Mouse (Mus musculus): ENCODE results near the gene Creld1. TPM values are rescaled to one million over a fixed set of nuclear protein-coding genes. Genes with fewer than 3 reads are reported as not detected.
A peak's percentile ranks its signal among the peaks of the same experiment; 100 is the strongest.

Creld1 gene
- total and polyA plus RNA-seq, 2 experiments from 2014 or later, result 27.1 to 27.5 TPM

- H3K9ac ChIP-seq (replicated peaks; ENCODE audit: low read depth, low read length), result no peak within 1 kb of the TSS
- no peak for ATAC-seq (ENCODE audit: insufficient read depth, low read depth)
- no peak for TF ChIP-seq CTCF (IDR thresholded peaks at IDR 0.05; ENCODE audit: low read depth)
- no peak for TF ChIP-seq EP300 (IDR thresholded peaks at IDR 0.05; ENCODE audit: low read depth)
- H3K4me3 ChIP-seq (ENCODE audit: low read depth, low read length), result no peak within 1 kb of the TSS
- no peaks in the 10 kb centered on the region for H3K4me1 ChIP-seq (ENCODE audit: control insufficient read depth, insufficient read depth)
- H3K9me3 ChIP-seq (replicated peaks; ENCODE audit: control insufficient read depth, low read length), result no peaks in the 10 kb centered on the region
- H3K4me2 ChIP-seq (ENCODE audit: low read depth, low read length), result no peak within 1 kb of the TSS
- no peaks in the 10 kb centered on the region for H3K27me3 ChIP-seq (ENCODE audit: control insufficient read depth, insufficient read depth, low read length)
- DNase-seq (ENCODE audit: low spot score), result no peak
- WGBS, result 64% methylated on average over 9 of the region's 10 CpGs
- no peak within 1 kb of the TSS for H3K27ac ChIP-seq (ENCODE audit: low read depth)
- H3K36me3 ChIP-seq (replicated peaks; ENCODE audit: control insufficient read depth, insufficient read depth, low read length), result no peaks in the 10 kb centered on the region
These were observed 25.1 kb upstream of the Creld1 start, which contains the start of gene Il17re for GRCm38 (mm10) chr6:113457952-113458534. Gene Il17re, plus strand, starts transcription at chr6:113458484.

- 53% methylated on average over 10 of the region's 10 CpGs for WGBS
- Histone ChIP-seq H3K27me3 (ENCODE audit: control insufficient read depth, insufficient read depth, low read length) (no peaks in the 10 kb centered on the region), H3K9ac (replicated peaks; ENCODE audit: low read depth, low read length) (no peak overlapping the region), H3K27ac (ENCODE audit: low read depth) (no peak overlapping the region), H3K9me3 (replicated peaks; ENCODE audit: control insufficient read depth, low read length) (no peaks in the 10 kb centered on the region), H3K4me2 (ENCODE audit: low read depth, low read length) (no peak overlapping the region), H3K4me1 (ENCODE audit: control insufficient read depth, insufficient read depth) (no peaks in the 10 kb centered on the region), H3K4me3 (ENCODE audit: low read depth, low read length) (no peak overlapping the region), H3K36me3 (replicated peaks; ENCODE audit: control insufficient read depth, insufficient read depth, low read length) (no peaks in the 10 kb centered on the region)
- no peak for TF ChIP-seq CTCF (IDR thresholded peaks at IDR 0.05; ENCODE audit: low read depth)
- no peak for TF ChIP-seq EP300 (IDR thresholded peaks at IDR 0.05; ENCODE audit: low read depth)
- DNase-seq (ENCODE audit: low spot score) (no peak), ATAC-seq (ENCODE audit: insufficient read depth, low read depth) (no peak)
These were observed 24.5 kb upstream of the Creld1 start for GRCm38 (mm10) chr6:113458635-113459034.

GRCm38 (mm10) chr6:113464040-113464439, 19.1 kb upstream of the Creld1 start:
- Histone ChIP-seq H3K9me3 (replicated peaks; ENCODE audit: control insufficient read depth, low read length) (no peaks in the 10 kb centered on the region), H3K27me3 (ENCODE audit: control insufficient read depth, insufficient read depth, low read length) (0 out of 2 replicates have a peak, but pooled peaks cover 3% of the 10 kb centered on the region), H3K4me1 (ENCODE audit: control insufficient read depth, insufficient read depth) (no peaks in the 10 kb centered on the region), H3K9ac (replicated peaks; ENCODE audit: low read depth, low read length) (no peak overlapping the region), H3K36me3 (replicated peaks; ENCODE audit: control insufficient read depth, insufficient read depth, low read length) (no peaks in the 10 kb centered on the region), H3K4me2 (ENCODE audit: low read depth, low read length) (no peak overlapping the region), H3K4me3 (ENCODE audit: low read depth, low read length) (no peak overlapping the region), H3K27ac (ENCODE audit: low read depth) (no peak overlapping the region)
- ATAC-seq (ENCODE audit: insufficient read depth, low read depth) (no peak), DNase-seq (ENCODE audit: low spot score) (no peak)
- WGBS, result 49% methylated on average over 7 of the region's 7 CpGs
- TF ChIP-seq EP300 (IDR thresholded peaks at IDR 0.05; ENCODE audit: low read depth), result no peak
- no peak for TF ChIP-seq CTCF (IDR thresholded peaks at IDR 0.05; ENCODE audit: low read depth)

- Histone ChIP-seq H3K27ac (ENCODE audit: low read depth) (no peak overlapping the region), H3K4me3 (ENCODE audit: low read depth, low read length) (no peak overlapping the region), H3K9ac (replicated peaks; ENCODE audit: low read depth, low read length) (no peak overlapping the region), H3K9me3 (replicated peaks; ENCODE audit: control insufficient read depth, low read length) (no peaks in the 10 kb centered on the region), H3K36me3 (replicated peaks; ENCODE audit: control insufficient read depth, insufficient read depth, low read length) (no peaks in the 10 kb centered on the region), H3K27me3 (ENCODE audit: control insufficient read depth, insufficient read depth, low read length) (peaks cover 12% of the 10 kb centered on the region; the same call in 1 of the 2 replicates), H3K4me1 (ENCODE audit: control insufficient read depth, insufficient read depth) (0 out of 2 replicates have a peak, but pooled peaks cover 5% of the 10 kb centered on the region), H3K4me2 (ENCODE audit: low read depth, low read length) (no peak overlapping the region)
- ATAC-seq (ENCODE audit: insufficient read depth, low read depth) (no peak), DNase-seq (ENCODE audit: low spot score) (peak; percentile 14)
- 39% methylated on average over 5 of the region's 5 CpGs for WGBS
- no peak for TF ChIP-seq EP300 (IDR thresholded peaks at IDR 0.05; ENCODE audit: low read depth)
- TF ChIP-seq CTCF (IDR thresholded peaks at IDR 0.05; ENCODE audit: low read depth), result peak; percentile 58
These were observed 17.5 kb upstream of the Creld1 start for GRCm38 (mm10) chr6:113465602-113466001.

DNA sequence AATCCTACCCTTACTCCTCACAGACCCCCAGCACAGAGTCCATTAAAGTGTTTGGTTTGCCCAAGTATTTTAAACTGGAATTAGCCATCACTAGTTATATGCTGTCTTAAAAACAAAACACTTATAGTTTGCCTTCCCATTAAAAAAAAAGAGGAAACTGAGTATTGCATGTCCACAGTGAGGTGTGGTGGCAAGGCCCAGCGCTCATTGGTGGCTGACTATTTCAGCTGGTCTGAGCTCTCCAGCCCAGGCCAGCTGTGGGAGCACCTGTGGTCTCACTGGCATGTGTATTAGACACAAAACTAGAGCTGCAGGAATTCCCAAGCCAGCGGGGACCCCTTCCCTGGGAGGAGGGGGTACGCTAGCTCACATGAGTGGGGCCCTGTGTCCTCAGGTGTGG, 14.6 kb upstream of the Creld1 start:
- Histone ChIP-seq H3K9me3 (replicated peaks; ENCODE audit: control insufficient read depth, low read length) (no peaks in the 10 kb centered on the region), H3K9ac (replicated peaks; ENCODE audit: low read depth, low read length) (no peak overlapping the region), H3K27me3 (ENCODE audit: control insufficient read depth, insufficient read depth, low read length) (peaks cover 12% of the 10 kb centered on the region; the same call in 1 of the 2 replicates), H3K4me3 (ENCODE audit: low read depth, low read length) (no peak overlapping the region), H3K4me2 (ENCODE audit: low read depth, low read length) (no peak overlapping the region), H3K36me3 (replicated peaks; ENCODE audit: control insufficient read depth, insufficient read depth, low read length) (no peaks in the 10 kb centered on the region), H3K4me1 (ENCODE audit: control insufficient read depth, insufficient read depth) (peaks cover 20% of the 10 kb centered on the region; the same call in 1 of the 2 replicates), H3K27ac (ENCODE audit: low read depth) (no peak overlapping the region)
- DNase-seq (ENCODE audit: low spot score) (no peak), ATAC-seq (ENCODE audit: insufficient read depth, low read depth) (no peak)
- no peak for TF ChIP-seq CTCF (IDR thresholded peaks at IDR 0.05; ENCODE audit: low read depth)
- no peak for TF ChIP-seq EP300 (IDR thresholded peaks at IDR 0.05; ENCODE audit: low read depth)
- WGBS, result 70% methylated on average over 3 of the region's 3 CpGs

GRCm38 (mm10) chr6:113469021-113469420, 14.1 kb upstream of the Creld1 start:
- ATAC-seq (ENCODE audit: insufficient read depth, low read depth), result peak; percentile 77
- Histone ChIP-seq H3K27ac (ENCODE audit: low read depth) (no peak overlapping the region), H3K4me1 (ENCODE audit: control insufficient read depth, insufficient read depth) (peaks cover 20% of the 10 kb centered on the region; the same call in 1 of the 2 replicates), H3K36me3 (replicated peaks; ENCODE audit: control insufficient read depth, insufficient read depth, low read length) (no peaks in the 10 kb centered on the region), H3K27me3 (ENCODE audit: control insufficient read depth, insufficient read depth, low read length) (peaks cover 12% of the 10 kb centered on the region; the same call in 1 of the 2 replicates), H3K9ac (replicated peaks; ENCODE audit: low read depth, low read length) (peak overlapping the region; percentile 22), H3K9me3 (replicated peaks; ENCODE audit: control insufficient read depth, low read length) (no peaks in the 10 kb centered on the region), H3K4me3 (ENCODE audit: low read depth, low read length) (peak overlapping the region; percentile 43), H3K4me2 (ENCODE audit: low read depth, low read length) (peak overlapping the region; percentile 74)
- 11% methylated on average over 9 of the region's 9 CpGs for WGBS
- no peak for TF ChIP-seq EP300 (IDR thresholded peaks at IDR 0.05; ENCODE audit: low read depth)
- TF ChIP-seq CTCF (IDR thresholded peaks at IDR 0.05; ENCODE audit: low read depth), result peak; percentile 78
- peak; percentile 53 for DNase-seq (ENCODE audit: low spot score)
